ENCODE assay signal across 13 mouse cellular contexts in the genomic region with DNA sequence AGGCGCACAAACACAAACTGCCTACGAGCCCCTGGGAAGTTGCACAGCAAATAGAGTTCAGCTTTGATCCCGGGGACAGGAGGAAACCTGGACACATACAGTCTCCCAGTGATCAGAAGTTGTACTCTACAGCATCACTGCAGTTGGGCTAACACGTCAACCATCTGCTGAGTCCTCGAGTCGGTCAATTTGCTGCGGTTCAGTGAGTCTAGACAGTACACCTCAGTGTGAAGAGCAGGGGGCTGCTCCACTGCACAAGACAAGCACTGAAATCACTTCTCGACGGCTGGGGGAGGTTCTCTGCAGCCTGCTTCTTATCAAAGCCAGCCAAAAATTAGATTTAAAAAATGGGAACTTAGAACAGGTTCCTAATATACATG.
A peak's percentile ranks its signal among the peaks of the same experiment; 100 is the strongest.
DNase-seq lines count a peak whose midpoint lies in the region; ATAC-seq lines count a peak whose summit lies in the region.
"Had no signal": no experiment of that assay in that cellular context is flagged by ENCODE, and none has a peak within 500 bp of the region (broad histone marks: within the 10 kb centered on the region; RNA-seq: fewer than 3 reads in every experiment).

No protein-coding gene starts in this region.

- H3K27ac ChIP-seq in forebrain, embryonic 11.5 days (ENCODE audit: low read depth, low read length): no peak overlapping the region
- H3K27ac ChIP-seq in forebrain, embryonic 10.5 days: no peak overlapping the region
- H3K27ac ChIP-seq in neural tube, embryonic 15.5 days (replicated peaks): no peak overlapping the region
- H3K27ac ChIP-seq in hindbrain, embryonic 14.5 days: no peak overlapping the region
- H3K27ac ChIP-seq: liver, embryonic 14.5 days had no signal

- intact Hi-C loops in heart, postnatal 36 days (cut with DNase I): no loop called here

- peak; percentile 84 for ATAC-seq in forebrain, embryonic 11.5 days (replicated peaks; ENCODE audit: low FRiP score)
- ATAC-seq in neural tube, embryonic 15.5 days (ENCODE audit: low FRiP score): no peak
- peak; percentile 77 for ATAC-seq in hindbrain, embryonic 14.5 days (ENCODE audit: low FRiP score)

- H3K4me3 ChIP-seq in forebrain, embryonic 11.5 days (ENCODE audit: low read depth, low read length): no peak overlapping the region
- no peak overlapping the region for H3K4me3 ChIP-seq in forebrain, embryonic 10.5 days
- no peak overlapping the region for H3K4me3 ChIP-seq in neural tube, embryonic 15.5 days (replicated peaks)
- H3K4me3 ChIP-seq in hindbrain, embryonic 14.5 days (replicated peaks; ENCODE audit: low read length): no peak overlapping the region
- H3K4me3 ChIP-seq: myocyte had no signal

- 67% methylated on average over 9 of the region's 9 CpGs for WGBS in forebrain, embryonic 11.5 days
- 81% methylated on average over 9 of the region's 9 CpGs for WGBS in forebrain, embryonic 10.5 days
- WGBS in neural tube, embryonic 15.5 days: 67% methylated on average over 9 of the region's 9 CpGs
- WGBS in hindbrain, embryonic 14.5 days: 48% methylated on average over 9 of the region's 9 CpGs

- H3K4me2 ChIP-seq in forebrain, embryonic 11.5 days (ENCODE audit: low read depth, low read length, severe bottlenecking): no peak overlapping the region
- no peak overlapping the region for H3K4me2 ChIP-seq in neural tube, embryonic 15.5 days
- H3K4me2 ChIP-seq in hindbrain, embryonic 14.5 days (replicated peaks): no peak overlapping the region

- H3K36me3 ChIP-seq in forebrain, embryonic 11.5 days (ENCODE audit: control insufficient read depth, insufficient read depth, low read length): no peaks in the 10 kb centered on the region
- H3K36me3 ChIP-seq in forebrain, embryonic 10.5 days (replicated peaks): no peaks in the 10 kb centered on the region
- H3K36me3 ChIP-seq in neural tube, embryonic 15.5 days: no peaks in the 10 kb centered on the region
- no peaks in the 10 kb centered on the region for H3K36me3 ChIP-seq in hindbrain, embryonic 14.5 days (replicated peaks; ENCODE audit: control insufficient read depth, insufficient read depth)

- H3K9ac ChIP-seq in forebrain, embryonic 11.5 days (ENCODE audit: low read length): no peak overlapping the region
- no peak overlapping the region for H3K9ac ChIP-seq in neural tube, embryonic 15.5 days (replicated peaks)
- H3K9ac ChIP-seq in hindbrain, embryonic 14.5 days: no peak overlapping the region
- H3K9ac ChIP-seq: liver, embryonic 14.5 days had no signal

- H3K4me1 ChIP-seq in forebrain, embryonic 11.5 days (replicated peaks; ENCODE audit: control insufficient read depth, insufficient read depth, low read length): no peaks in the 10 kb centered on the region
- H3K4me1 ChIP-seq in forebrain, embryonic 10.5 days: no peaks in the 10 kb centered on the region
- no peaks in the 10 kb centered on the region for H3K4me1 ChIP-seq in neural tube, embryonic 15.5 days
- no peaks in the 10 kb centered on the region for H3K4me1 ChIP-seq in hindbrain, embryonic 14.5 days (replicated peaks; ENCODE audit: control insufficient read depth, insufficient read depth, low read length)

- no peaks in the 10 kb centered on the region for H3K27me3 ChIP-seq in forebrain, embryonic 11.5 days (ENCODE audit: control insufficient read depth, insufficient read depth, low read length)
- no peaks in the 10 kb centered on the region for H3K27me3 ChIP-seq in forebrain, embryonic 10.5 days (ENCODE audit: poor library complexity, severe bottlenecking)
- no peaks in the 10 kb centered on the region for H3K27me3 ChIP-seq in neural tube, embryonic 15.5 days (replicated peaks)
- no peaks in the 10 kb centered on the region for H3K27me3 ChIP-seq in hindbrain, embryonic 14.5 days (ENCODE audit: control insufficient read depth, insufficient read depth, low read length)

- DNase-seq in forebrain, embryonic 11.5 days (ENCODE audit: low spot score): peak; percentile 50
- DNase-seq in forebrain, embryonic 10.5 days (ENCODE audit: extremely low spot score, low spot score): no peak
- DNase-seq in neural tube, embryonic 10.5 days (ENCODE audit: extremely low spot score, low spot score): peak; percentile 20
- no peak for DNase-seq in hindbrain, embryonic 14.5 days (ENCODE audit: low spot score)
- DNase-seq in thymus, postnatal 25 days: no peak
- DNase-seq in left cerebral cortex, adult 8-10 months (ENCODE audit: low spot score in 2 of 2): no peak
- no peak for DNase-seq in heart, postnatal 36 days
- DNase-seq: B cell, adult 2 months; cerebellum, postnatal 36 days; thymus, adult 2 months had no signal

- no peaks in the 10 kb centered on the region for H3K9me3 ChIP-seq in forebrain, embryonic 11.5 days (ENCODE audit: control insufficient read depth, low read length)
- H3K9me3 ChIP-seq in forebrain, embryonic 10.5 days: peaks cover 6% of the 10 kb centered on the region; the same call in 1 of the 2 replicates
- no peaks in the 10 kb centered on the region; the same call in 1 of the 2 replicates for H3K9me3 ChIP-seq in neural tube, embryonic 15.5 days (replicated peaks)
- H3K9me3 ChIP-seq in hindbrain, embryonic 14.5 days (ENCODE audit: control insufficient read depth, low read length): no peaks in the 10 kb centered on the region

Comparison
In these comparisons a context has a peak if more than half of its experiments do, and no peak if none do; other contexts are left out.
1. DNase-seq: peak in forebrain, embryonic 11.5 days (single experiment) and neural tube, embryonic 10.5 days (single experiment); none in forebrain, embryonic 10.5 days (single experiment), hindbrain, embryonic 14.5 days (single experiment), thymus, postnatal 25 days (single experiment), left cerebral cortex, adult 8-10 months (0 of 2) and heart, postnatal 36 days (0 of 2).